Mouse (Mus musculus) heart, embryonic 12.5 days (tissue): Measurements from ENCODE around the gene Itpkb. TPM values are rescaled to one million over a fixed set of nuclear protein-coding genes. Genes with fewer than 3 reads are reported as not detected.
"Not testable (repeated sequence)": the region's sequence is repeated elsewhere in the genome, so short reads cannot be mapped to it uniquely, and the experiment has no call there.

Experiments
- ATAC-seq: fragments of 200-750 bp; cut with Nextera tagmentation; 2 replicates; pipeline ENCODE4 v1.8.0; 2017; ENCODE audit warnings: moderate TSS enrichment, moderate library complexity; ENCODE audit not compliant: insufficient number of reproducible peaks, low FRiP score
- H3K27ac ChIP-seq: fragments of 300-500 bp; sonication (generic); 2 replicates; pipeline ENCODE4 v1.5.1; 2016; ENCODE audit warnings: mild to moderate bottlenecking, moderate library complexity; ENCODE audit not compliant: poor library complexity, severe bottlenecking
- H3K27me3 ChIP-seq: fragments of 300-500 bp; sonication (generic); replicated peaks from 2 replicates; pipeline ENCODE4 v1.6.1; 2016; ENCODE audit warnings: mild to moderate bottlenecking, moderate library complexity
- H3K36me3 ChIP-seq: fragments of 300-500 bp; sonication (generic); 2 replicates; pipeline ENCODE4 v1.6.1; 2016; ENCODE audit warnings: mild to moderate bottlenecking, moderate library complexity
- H3K4me1 ChIP-seq: fragments of 300-500 bp; sonication (generic); replicated peaks from 2 replicates; pipeline ENCODE4 v1.6.1; 2016; ENCODE audit warnings: mild to moderate bottlenecking
- H3K4me2 ChIP-seq: fragments of 300-500 bp; sonication (generic); 2 replicates; pipeline ENCODE4 v1.6.1; 2016; ENCODE audit warnings: mild to moderate bottlenecking, moderate library complexity
- H3K4me3 ChIP-seq: fragments of 300-500 bp; sonication (generic); 2 replicates; pipeline ENCODE4 v1.5.1; 2016; ENCODE audit warnings: mild to moderate bottlenecking
- H3K9ac ChIP-seq: fragments of 300-500 bp; sonication (generic); 2 replicates; pipeline ENCODE4 v1.6.1; 2016; ENCODE audit warnings: mild to moderate bottlenecking, moderate library complexity
- H3K9me3 ChIP-seq: fragments of 300-500 bp; sonication (generic); replicated peaks from 2 replicates; pipeline ENCODE4 v1.6.1; 2016; ENCODE audit warnings: mild to moderate bottlenecking, moderate library complexity
- WGBS: fragments of 180-500 bp; shearing (Covaris S2); methylation state at CpG from one replicate; pipeline ENCODE4 v1.1.7; 2016; 5-methylcytosine and 5-hydroxymethylcytosine counted together
- polyA plus RNA-seq: library from polyadenylated mRNA; unstranded; fragments of >200 nt; fragmentation: Nextera tagmentation; extraction: Ambion mirVana; gene quantifications from 2 replicates; pipeline ENCODE4 v1.2.1, GENCODE M21; 2016

Gene Itpkb
- polyA plus RNA-seq, 1 experiment from 2014 or later = 7.2 TPM

GRCm38 (mm10) chr1:180368646-180369045 is 38.4 kb downstream of the Itpkb start:
- Histone ChIP-seq H3K9ac (no peak overlapping the region), H3K27me3 (no peaks in the 10 kb centered on the region; the same call in none of the 2 replicates), H3K9me3 (no peaks in the 10 kb centered on the region), H3K27ac (no peak overlapping the region), H3K4me3 (no peak overlapping the region), H3K4me1 (peaks cover 75% of the 10 kb centered on the region), H3K36me3 (no peaks in the 10 kb centered on the region), H3K4me2 (no peak overlapping the region)
- 72% methylated on average over 9 of the region's 9 CpGs for WGBS
- no peak for ATAC-seq

DNA sequence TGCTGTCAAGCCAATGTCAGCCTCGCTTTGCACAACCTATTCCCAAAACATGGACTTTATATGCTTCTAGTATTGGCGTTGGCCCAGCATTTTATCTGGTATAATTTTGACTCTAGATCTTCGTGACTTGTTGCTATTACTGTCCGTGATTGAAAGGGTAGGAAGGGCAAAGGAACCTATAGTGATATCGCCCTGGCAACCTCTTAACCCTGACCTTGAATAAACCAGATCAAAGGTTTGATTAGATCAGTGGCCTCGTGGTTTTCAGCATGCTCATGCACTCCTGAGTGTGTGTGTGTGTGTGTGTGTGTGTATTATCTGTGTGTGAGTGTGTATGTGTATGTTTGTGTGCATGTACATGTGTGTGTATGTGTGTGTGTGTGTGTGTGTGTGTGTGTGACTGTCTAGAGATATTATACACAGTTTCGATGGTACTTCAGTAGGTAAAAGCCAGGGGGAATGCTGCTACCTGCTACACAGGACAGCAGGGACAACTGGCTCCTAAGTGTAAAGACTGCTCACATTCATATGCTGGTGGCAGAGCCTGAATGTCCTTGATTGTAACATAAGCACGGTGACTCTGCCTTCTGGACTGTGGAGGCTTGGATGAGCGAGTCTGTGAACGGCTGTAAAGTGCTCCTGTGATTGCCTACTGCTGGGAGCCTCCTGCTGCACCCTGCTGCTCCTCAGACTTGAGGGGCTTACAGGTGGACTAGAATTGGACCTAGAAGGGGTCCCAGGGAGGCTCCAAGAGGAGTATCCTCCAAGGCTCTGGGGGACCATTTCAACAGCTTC is 40.8 kb downstream of the Itpkb start:
- Histone ChIP-seq H3K27ac (no peak overlapping the region), H3K27me3 (no peaks in the 10 kb centered on the region; the same call in none of the 2 replicates), H3K9ac (no peak overlapping the region), H3K9me3 (no peaks in the 10 kb centered on the region), H3K4me2 (no peak overlapping the region), H3K4me3 (no peak overlapping the region), H3K4me1 (peaks cover 63% of the 10 kb centered on the region), H3K36me3 (no peaks in the 10 kb centered on the region)
- no peak for ATAC-seq
- WGBS = 62% methylated on average over 10 of the region's 10 CpGs

- not testable (repeated sequence) for H3K27ac ChIP-seq, ATAC-seq, H3K4me3 ChIP-seq, H3K4me2 ChIP-seq, H3K36me3 ChIP-seq, H3K27me3 ChIP-seq, H3K9ac ChIP-seq, H3K9me3 ChIP-seq
- 85% methylated on average over 5 of the region's 5 CpGs for WGBS
- H3K4me1 ChIP-seq = peaks cover 62% of the 10 kb centered on the region
Observed at GRCm38 (mm10) chr1:180372258-180372657, 42.0 kb downstream of the Itpkb start.

DNA sequence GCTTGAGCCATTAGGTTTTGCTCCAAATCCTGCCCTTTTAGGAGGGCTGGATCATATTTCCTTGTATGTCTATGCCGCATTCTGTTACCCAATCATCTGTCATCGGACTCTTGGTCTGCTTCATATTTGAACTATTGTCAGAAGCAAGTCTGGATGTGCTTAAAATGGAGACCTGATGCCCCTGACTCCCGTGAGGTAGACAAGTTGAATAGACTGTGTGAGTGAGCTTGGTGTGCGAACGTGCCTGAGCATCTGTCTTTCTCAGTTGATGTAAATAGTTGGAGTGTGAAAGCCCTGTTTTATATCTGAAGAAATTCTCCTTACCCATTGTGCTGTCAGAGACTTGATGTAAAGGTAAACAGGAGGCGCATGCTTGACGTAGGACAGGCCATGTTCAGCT is 46.3 kb downstream of the Itpkb start:
- no peaks in the 10 kb centered on the region for H3K36me3 ChIP-seq
- no peak overlapping the region for H3K27ac ChIP-seq
- WGBS = 55% methylated on average over 7 of the region's 7 CpGs
- no peak overlapping the region for H3K9ac ChIP-seq
- no peaks in the 10 kb centered on the region for H3K27me3 ChIP-seq
- ATAC-seq = no peak
- H3K4me3 ChIP-seq = no peak overlapping the region
- no peaks in the 10 kb centered on the region for H3K9me3 ChIP-seq
- peaks cover 37% of the 10 kb centered on the region for H3K4me1 ChIP-seq
- no peak overlapping the region for H3K4me2 ChIP-seq

DNA sequence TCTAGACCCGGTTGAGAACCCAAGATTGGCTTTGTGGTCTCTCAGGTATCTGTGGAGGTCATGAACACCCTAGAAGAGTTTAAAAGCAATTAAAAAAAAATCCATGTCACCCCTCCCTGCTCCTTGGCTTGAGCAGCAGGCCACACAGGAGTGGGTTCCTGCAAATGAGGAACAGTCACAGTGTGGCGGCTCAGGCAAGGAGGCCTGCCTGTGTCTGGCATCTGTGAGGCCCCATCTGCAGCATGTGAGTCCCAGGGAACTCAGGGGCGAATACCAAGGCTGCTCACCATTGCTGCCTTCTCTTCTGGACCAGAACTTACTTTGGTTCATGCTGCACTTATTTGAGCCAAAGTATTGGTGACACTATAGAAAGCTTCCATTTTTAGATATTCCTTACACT is 49.3 kb downstream of the Itpkb start:
- no peaks in the 10 kb centered on the region for H3K27me3 ChIP-seq
- H3K27ac ChIP-seq = no peak overlapping the region
- no peak overlapping the region for H3K9ac ChIP-seq
- whole genome bisulfite sequencing = 71% methylated on average over 3 of the region's 3 CpGs
- no peak for ATAC-seq
- H3K9me3 ChIP-seq = no peaks in the 10 kb centered on the region
- no peaks in the 10 kb centered on the region for H3K36me3 ChIP-seq
- no peak overlapping the region for H3K4me3 ChIP-seq
- H3K4me2 ChIP-seq = no peak overlapping the region
- H3K4me1 ChIP-seq = peaks cover 31% of the 10 kb centered on the region

GRCm38 (mm10) chr1:180382358-180382757 is 52.1 kb downstream of the Itpkb start:
- Histone ChIP-seq H3K4me2 (peak overlapping the region; percentile 11; the same call in 1 of the 2 replicates), H3K36me3 (no peaks in the 10 kb centered on the region), H3K27ac (no peak overlapping the region), H3K27me3 (no peaks in the 10 kb centered on the region), H3K4me1 (peaks cover 36% of the 10 kb centered on the region), H3K9me3 (no peaks in the 10 kb centered on the region), H3K4me3 (no peak overlapping the region), H3K9ac (peak overlapping the region; percentile 16; the same call in 1 of the 2 replicates)
- WGBS = 27% methylated on average over 8 of the region's 8 CpGs
- no peak for ATAC-seq

GRCm38 (mm10) chr1:180383884-180384283 is 53.6 kb downstream of the Itpkb start:
- ATAC-seq = no peak
- no peaks in the 10 kb centered on the region for H3K36me3 ChIP-seq
- H3K9me3 ChIP-seq = no peaks in the 10 kb centered on the region
- H3K4me1 ChIP-seq = peaks cover 45% of the 10 kb centered on the region
- H3K27me3 ChIP-seq = no peaks in the 10 kb centered on the region
- no peak overlapping the region for H3K27ac ChIP-seq
- 93% methylated on average over 8 of the region's 8 CpGs for WGBS
- H3K9ac ChIP-seq = no peak overlapping the region
- no peak overlapping the region for H3K4me3 ChIP-seq
- no peak overlapping the region for H3K4me2 ChIP-seq

DNA sequence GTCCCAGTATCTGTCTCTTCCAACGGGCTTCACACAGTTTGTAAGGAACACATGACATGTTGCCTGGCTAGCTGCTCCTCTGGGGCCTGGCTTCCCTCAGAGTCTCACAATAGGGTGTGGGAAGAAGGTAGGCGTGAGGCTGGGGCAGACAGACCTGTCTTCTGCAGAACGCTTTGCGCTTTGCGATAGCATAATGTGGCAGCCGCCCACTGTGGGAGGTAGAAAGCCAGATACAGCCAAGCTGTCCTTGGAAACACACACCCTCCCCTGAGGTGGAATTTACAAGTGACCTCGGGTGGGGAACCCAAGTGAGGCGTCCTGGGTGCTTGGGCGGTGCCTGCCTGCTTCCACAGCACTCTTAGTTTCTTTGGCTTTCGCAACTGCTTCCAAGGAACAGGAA is 54.2 kb downstream of the Itpkb start:
- ATAC-seq = no peak
- peak overlapping the region; percentile 13; the same call in 1 of the 2 replicates for H3K27ac ChIP-seq
- H3K4me2 ChIP-seq = no peak overlapping the region
- H3K4me3 ChIP-seq = no peak overlapping the region
- no peaks in the 10 kb centered on the region for H3K27me3 ChIP-seq
- H3K9me3 ChIP-seq = no peaks in the 10 kb centered on the region
- WGBS = 49% methylated on average over 10 of the region's 10 CpGs
- no peaks in the 10 kb centered on the region for H3K36me3 ChIP-seq
- H3K4me1 ChIP-seq = peaks cover 47% of the 10 kb centered on the region
- H3K9ac ChIP-seq = no peak overlapping the region

- no peak overlapping the region for H3K4me3 ChIP-seq
- no peaks in the 10 kb centered on the region for H3K9me3 ChIP-seq
- no peak for ATAC-seq
- WGBS = 71% methylated on average over 6 of the region's 6 CpGs
- H3K4me1 ChIP-seq = peaks cover 49% of the 10 kb centered on the region
- no peak overlapping the region for H3K4me2 ChIP-seq
- no peak overlapping the region for H3K27ac ChIP-seq
- H3K9ac ChIP-seq = no peak overlapping the region
- H3K27me3 ChIP-seq = no peaks in the 10 kb centered on the region
- no peaks in the 10 kb centered on the region for H3K36me3 ChIP-seq
Observed at GRCm38 (mm10) chr1:180385308-180385707, 55.0 kb downstream of the Itpkb start.

- Histone ChIP-seq H3K4me3 (peak overlapping the region; percentile 42), H3K9ac (peak overlapping the region; percentile 72), H3K36me3 (no peaks in the 10 kb centered on the region), H3K4me2 (peak overlapping the region; percentile 71), H3K4me1 (peaks cover 54% of the 10 kb centered on the region), H3K9me3 (0 out of 2 replicates have a peak, but pooled peaks cover 6% of the 10 kb centered on the region), H3K27ac (peak overlapping the region; percentile 86), H3K27me3 (no peaks in the 10 kb centered on the region)
- peak; percentile 99 for ATAC-seq
- 2% methylated on average over 27 of the region's 27 CpGs for WGBS
Observed at GRCm38 (mm10) chr1:180386951-180387749, 56.9 kb downstream of the Itpkb start.

DNA sequence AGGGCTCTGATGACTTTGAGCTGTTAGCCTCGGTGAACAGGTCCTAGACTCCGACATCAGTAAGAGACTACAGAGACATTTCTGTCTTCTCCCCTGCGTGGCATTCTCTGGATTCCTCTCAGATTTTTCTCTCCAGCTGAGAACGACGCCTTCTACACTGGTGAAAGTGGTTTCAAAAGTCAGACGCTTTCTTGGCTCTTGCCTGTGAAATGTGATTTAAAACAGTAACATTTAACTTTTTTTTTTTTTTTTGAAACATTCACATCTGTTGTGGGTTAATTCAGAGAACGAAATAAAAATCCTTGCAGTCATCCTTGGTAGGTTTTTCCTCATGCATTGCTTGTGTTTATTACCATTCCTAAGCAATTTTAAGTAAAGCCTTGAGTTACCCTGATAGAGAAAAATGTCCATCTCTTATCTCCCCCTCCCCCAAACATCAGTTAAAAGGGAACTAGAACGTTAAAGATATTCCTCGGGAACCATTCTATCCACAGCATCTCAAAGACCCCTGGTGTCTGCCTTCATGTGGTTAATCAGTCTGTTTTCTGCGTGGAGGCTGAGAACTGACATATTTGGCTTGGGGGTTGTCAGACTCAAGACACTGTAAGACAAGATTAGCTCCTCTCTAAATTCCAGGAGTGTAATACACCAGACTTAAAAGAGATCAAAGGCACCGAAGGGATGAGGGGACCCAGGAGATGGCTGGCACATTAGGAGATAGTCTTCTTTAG is 57.6 kb downstream of the Itpkb start:
- H3K9ac ChIP-seq = peak overlapping the region; percentile 50; the same call in 1 of the 2 replicates
- no peak for ATAC-seq
- H3K4me3 ChIP-seq = peak overlapping the region; percentile 42
- no peaks in the 10 kb centered on the region for H3K36me3 ChIP-seq
- H3K27me3 ChIP-seq = no peaks in the 10 kb centered on the region
- H3K27ac ChIP-seq = peak overlapping the region; percentile 80; the same call in 1 of the 2 replicates
- peaks cover 50% of the 10 kb centered on the region for H3K4me1 ChIP-seq
- H3K9me3 ChIP-seq = 0 out of 2 replicates have a peak, but pooled peaks cover 6% of the 10 kb centered on the region
- peak overlapping the region; percentile 71 for H3K4me2 ChIP-seq
- WGBS = 7% methylated on average over 11 of the region's 11 CpGs
